Mouse (Mus musculus): ENCODE results near the gene Trafd1. TPM values are rescaled to one million over a fixed set of nuclear protein-coding genes. Genes with fewer than 3 reads are reported as not detected.

Trafd1 gene
- polyA plus RNA-seq, 1 experiment from 2014 or later = 103 TPM

Other genes with a start within 250 kb of the Trafd1 start
- gene Ptpn11, start 194.2 kb downstream of the Trafd1 start, polyA plus RNA-seq (2016; fragmentation: Nextera tagmentation; extraction: Ambion mirVana) = 26.3 and 26.4 TPM in 2 replicates
- 479 and 481 TPM in 2 replicates for gene Rpl6, start 181.2 kb downstream of the Trafd1 start, polyA plus RNA-seq (2016; fragmentation: Nextera tagmentation; extraction: Ambion mirVana)
- 13.2 and 13.3 TPM in 2 replicates for gene Hectd4, start 165.4 kb downstream of the Trafd1 start, polyA plus RNA-seq (2016; fragmentation: Nextera tagmentation; extraction: Ambion mirVana)
- gene Naa25, start 12.3 kb upstream of the Trafd1 start, polyA plus RNA-seq (2016; fragmentation: Nextera tagmentation; extraction: Ambion mirVana) = 49.3 and 51.4 TPM in 2 replicates
- 0.72 and 1.8 TPM in 2 replicates for gene Tmem116, start 66.3 kb upstream of the Trafd1 start, polyA plus RNA-seq (2016; fragmentation: Nextera tagmentation; extraction: Ambion mirVana)
- 103 and 115 TPM in 2 replicates for gene Erp29, start 66.9 kb upstream of the Trafd1 start, polyA plus RNA-seq (2016; fragmentation: Nextera tagmentation; extraction: Ambion mirVana)
- 0.10 TPM in 1 of 2 replicates, not detected in the other for gene Adam1b, start 117.8 kb upstream of the Trafd1 start, polyA plus RNA-seq (2016; fragmentation: Nextera tagmentation; extraction: Ambion mirVana)
- gene Adam1a, start 159.8 kb upstream of the Trafd1 start, polyA plus RNA-seq (2016; fragmentation: Nextera tagmentation; extraction: Ambion mirVana) = 3.3 and 3.7 TPM in 2 replicates
- not detected in 2 replicates for gene Gm42878, start 159.8 kb upstream of the Trafd1 start, polyA plus RNA-seq (2016; fragmentation: Nextera tagmentation; extraction: Ambion mirVana)
- gene Mapkapk5, start 160.3 kb upstream of the Trafd1 start, polyA plus RNA-seq (2016; fragmentation: Nextera tagmentation; extraction: Ambion mirVana) = 56.7 and 60.6 TPM in 2 replicates
- gene Aldh2, start 208.2 kb upstream of the Trafd1 start, polyA plus RNA-seq (2016; fragmentation: Nextera tagmentation; extraction: Ambion mirVana) = 108 and 110 TPM in 2 replicates
- gene Acad12, start 233.3 kb upstream of the Trafd1 start, polyA plus RNA-seq (2016; fragmentation: Nextera tagmentation; extraction: Ambion mirVana) = 1.3 and 2.0 TPM in 2 replicates

Data from forebrain, embryonic 12.5 days (tissue).